Mouse (Mus musculus): Measurements from ENCODE around the gene Plxnc1. TPM values are rescaled to one million over a fixed set of nuclear protein-coding genes. Genes with fewer than 3 reads are reported as not detected.

Gene Plxnc1
- polyA plus RNA-seq, 1 experiment from 2014 or later = 7.1 TPM

DNA sequence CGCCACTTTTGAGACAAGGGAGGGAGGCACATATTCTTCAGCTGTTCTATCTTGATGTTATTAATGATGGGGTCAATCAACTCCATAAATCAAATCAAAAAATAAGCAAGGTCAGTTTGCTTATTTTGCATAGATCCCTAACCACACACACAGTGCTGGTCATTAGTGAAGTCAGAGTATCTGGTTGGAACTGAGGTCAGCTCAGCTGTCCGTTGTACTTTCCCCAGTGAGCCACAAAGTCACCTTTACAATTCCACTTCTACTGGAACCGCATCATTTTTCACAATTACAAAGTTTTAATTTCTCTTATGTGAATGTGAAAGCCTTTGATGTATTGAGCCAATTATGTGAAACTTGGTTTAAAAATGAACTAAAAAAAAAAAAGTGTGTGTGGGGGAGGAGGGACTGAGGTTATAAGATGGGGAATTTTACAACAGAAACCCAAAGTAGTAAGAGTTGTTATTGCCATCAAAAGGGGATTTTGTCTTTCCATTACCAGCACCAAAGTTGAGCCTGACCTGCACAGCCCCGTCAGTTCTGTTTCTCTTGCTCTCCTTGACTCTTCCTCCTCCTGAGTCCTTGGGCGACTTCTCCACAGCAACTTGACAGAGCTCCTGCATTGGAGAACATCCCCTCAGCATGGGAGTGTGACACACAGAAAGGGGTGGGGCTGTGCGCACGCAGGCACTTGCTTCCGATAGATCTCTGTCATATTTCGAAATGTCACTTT is 80.3 kb downstream of the Plxnc1 start:
- Histone ChIP-seq H3K4me2 (no peak overlapping the region), H3K36me3 (ENCODE audit: control insufficient read depth, insufficient read depth, low read length) (no peaks in the 10 kb centered on the region), H3K4me3 (ENCODE audit: low read depth, low read length) (no peak overlapping the region), H3K27me3 (ENCODE audit: control insufficient read depth, insufficient read depth, low read length) (no peaks in the 10 kb centered on the region), H3K9ac (ENCODE audit: low read depth, low read length) (no peak overlapping the region), H3K4me1 (ENCODE audit: control insufficient read depth, insufficient read depth, low read length) (no peaks in the 10 kb centered on the region), H3K9me3 (replicated peaks; ENCODE audit: control insufficient read depth, low read length) (no peaks in the 10 kb centered on the region), H3K27ac (ENCODE audit: low read depth, low read length) (no peak overlapping the region)
- 74% methylated on average over 9 of the region's 9 CpGs for WGBS (ENCODE audit: insufficient replicate concordance)
- no peak for ATAC-seq (replicated peaks; ENCODE audit: insufficient number of reproducible peaks, low FRiP score, low TSS enrichment)

DNA sequence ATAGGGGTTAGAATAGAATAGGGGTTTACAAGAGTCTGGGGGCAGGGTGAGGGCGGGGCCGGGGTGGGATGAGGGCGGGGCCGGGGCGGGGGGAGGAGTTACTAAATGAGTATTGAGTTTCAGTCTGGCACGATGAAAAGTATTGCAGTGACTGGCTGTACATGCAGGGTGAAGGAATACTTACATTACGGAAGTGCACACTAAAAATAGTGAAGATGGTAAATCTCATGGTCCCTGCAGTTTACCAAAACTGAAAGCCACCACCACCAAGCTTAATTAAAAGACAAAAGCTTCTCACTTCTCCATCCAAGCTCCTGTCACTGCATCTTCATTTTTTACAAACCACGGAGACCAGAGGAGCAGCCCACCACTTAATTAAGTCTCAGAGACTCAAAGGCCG is 81.4 kb downstream of the Plxnc1 start:
- ATAC-seq (replicated peaks; ENCODE audit: insufficient number of reproducible peaks, low FRiP score, low TSS enrichment) = no peak
- H3K27me3 ChIP-seq (ENCODE audit: control insufficient read depth, insufficient read depth, low read length) = no peaks in the 10 kb centered on the region
- WGBS (ENCODE audit: insufficient replicate concordance) = 78% methylated on average over 9 of the region's 9 CpGs
- H3K9me3 ChIP-seq (replicated peaks; ENCODE audit: control insufficient read depth, low read length) = no peaks in the 10 kb centered on the region
- H3K9ac ChIP-seq (ENCODE audit: low read depth, low read length) = no peak overlapping the region
- no peak overlapping the region for H3K27ac ChIP-seq (ENCODE audit: low read depth, low read length)
- H3K36me3 ChIP-seq (ENCODE audit: control insufficient read depth, insufficient read depth, low read length) = no peaks in the 10 kb centered on the region
- H3K4me3 ChIP-seq (ENCODE audit: low read depth, low read length) = no peak overlapping the region
- H3K4me1 ChIP-seq (ENCODE audit: control insufficient read depth, insufficient read depth, low read length) = no peaks in the 10 kb centered on the region
- H3K4me2 ChIP-seq = no peak overlapping the region

DNA sequence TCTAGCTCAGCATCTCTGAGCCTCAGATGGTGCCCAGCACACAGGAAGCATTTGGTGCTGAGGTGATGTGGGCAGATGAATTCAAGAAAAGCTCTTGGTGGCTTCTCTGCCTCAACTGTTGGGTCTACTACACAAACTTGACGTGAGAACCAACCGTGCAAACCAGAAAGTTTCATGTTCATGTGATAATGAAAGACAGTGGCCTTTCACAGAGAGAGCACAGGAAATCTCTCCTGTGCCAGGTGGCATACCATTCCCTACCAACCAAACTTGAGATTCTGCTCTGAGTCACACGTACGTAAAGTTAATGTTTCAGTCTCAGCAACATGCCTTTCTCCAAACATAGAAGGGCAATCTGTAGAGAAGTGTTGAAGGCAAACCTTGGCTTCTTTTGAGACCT is 83.8 kb downstream of the Plxnc1 start:
- Histone ChIP-seq H3K4me3 (ENCODE audit: low read depth, low read length) (no peak overlapping the region), H3K27ac (ENCODE audit: low read depth, low read length) (no peak overlapping the region), H3K4me1 (ENCODE audit: control insufficient read depth, insufficient read depth, low read length) (no peaks in the 10 kb centered on the region), H3K4me2 (no peak overlapping the region), H3K36me3 (ENCODE audit: control insufficient read depth, insufficient read depth, low read length) (no peaks in the 10 kb centered on the region), H3K27me3 (ENCODE audit: control insufficient read depth, insufficient read depth, low read length) (no peaks in the 10 kb centered on the region), H3K9me3 (replicated peaks; ENCODE audit: control insufficient read depth, low read length) (no peaks in the 10 kb centered on the region), H3K9ac (ENCODE audit: low read depth, low read length) (no peak overlapping the region)
- no peak for ATAC-seq (replicated peaks; ENCODE audit: insufficient number of reproducible peaks, low FRiP score, low TSS enrichment)
- WGBS (ENCODE audit: insufficient replicate concordance) = 88% methylated on average over 4 of the region's 4 CpGs

- Histone ChIP-seq H3K4me1 (ENCODE audit: control insufficient read depth, insufficient read depth, low read length) (no peaks in the 10 kb centered on the region), H3K27me3 (ENCODE audit: control insufficient read depth, insufficient read depth, low read length) (no peaks in the 10 kb centered on the region), H3K9me3 (replicated peaks; ENCODE audit: control insufficient read depth, low read length) (no peaks in the 10 kb centered on the region), H3K27ac (ENCODE audit: low read depth, low read length) (no peak overlapping the region), H3K4me3 (ENCODE audit: low read depth, low read length) (no peak overlapping the region), H3K4me2 (no peak overlapping the region), H3K9ac (ENCODE audit: low read depth, low read length) (no peak overlapping the region), H3K36me3 (ENCODE audit: control insufficient read depth, insufficient read depth, low read length) (no peaks in the 10 kb centered on the region)
- ATAC-seq (replicated peaks; ENCODE audit: insufficient number of reproducible peaks, low FRiP score, low TSS enrichment) = no peak
- 54% methylated on average over 6 of the region's 6 CpGs for WGBS (ENCODE audit: insufficient replicate concordance)
Measured at GRCm38 (mm10) chr10:94858277-94859033, 86.2 kb downstream of the Plxnc1 start.

DNA sequence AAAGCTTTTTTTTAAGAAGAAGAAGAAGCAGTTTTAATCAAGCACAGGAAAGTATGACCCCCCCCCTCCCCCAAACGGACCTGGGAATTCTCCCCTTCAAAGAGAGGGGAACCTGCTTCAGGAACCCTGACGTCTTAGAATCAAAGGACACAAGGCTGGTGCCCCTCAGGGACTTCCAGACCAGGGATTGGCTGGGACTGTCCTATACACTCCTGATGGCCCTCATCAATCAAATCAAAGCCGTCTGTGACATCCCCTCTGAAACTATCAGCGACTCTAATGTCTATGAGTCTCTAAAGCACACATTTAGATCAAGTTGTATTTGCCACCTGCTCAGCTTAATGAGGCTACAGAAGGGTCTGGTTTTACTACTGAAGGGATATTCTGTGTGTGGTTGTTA is 94.1 kb downstream of the Plxnc1 start:
- Histone ChIP-seq H3K36me3 (ENCODE audit: control insufficient read depth, insufficient read depth, low read length) (no peaks in the 10 kb centered on the region), H3K4me2 (no peak overlapping the region), H3K27ac (ENCODE audit: low read depth, low read length) (no peak overlapping the region), H3K4me1 (ENCODE audit: control insufficient read depth, insufficient read depth, low read length) (no peaks in the 10 kb centered on the region), H3K9ac (ENCODE audit: low read depth, low read length) (no peak overlapping the region), H3K9me3 (replicated peaks; ENCODE audit: control insufficient read depth, low read length) (no peaks in the 10 kb centered on the region), H3K27me3 (ENCODE audit: control insufficient read depth, insufficient read depth, low read length) (no peaks in the 10 kb centered on the region), H3K4me3 (ENCODE audit: low read depth, low read length) (no peak overlapping the region)
- 47% methylated on average over 4 of the region's 4 CpGs for WGBS (ENCODE audit: insufficient replicate concordance)
- ATAC-seq (replicated peaks; ENCODE audit: insufficient number of reproducible peaks, low FRiP score, low TSS enrichment) = no peak

GRCm38 (mm10) chr10:94849930-94850329 is 94.7 kb downstream of the Plxnc1 start:
- Histone ChIP-seq H3K36me3 (ENCODE audit: control insufficient read depth, insufficient read depth, low read length) (no peaks in the 10 kb centered on the region), H3K4me3 (ENCODE audit: low read depth, low read length) (no peak overlapping the region), H3K9ac (ENCODE audit: low read depth, low read length) (no peak overlapping the region), H3K4me2 (no peak overlapping the region), H3K27me3 (ENCODE audit: control insufficient read depth, insufficient read depth, low read length) (no peaks in the 10 kb centered on the region), H3K4me1 (ENCODE audit: control insufficient read depth, insufficient read depth, low read length) (no peaks in the 10 kb centered on the region), H3K9me3 (replicated peaks; ENCODE audit: control insufficient read depth, low read length) (no peaks in the 10 kb centered on the region), H3K27ac (ENCODE audit: low read depth, low read length) (no peak overlapping the region)
- WGBS (ENCODE audit: insufficient replicate concordance) = 83% methylated on average over 9 of the region's 9 CpGs
- no peak for ATAC-seq (replicated peaks; ENCODE audit: insufficient number of reproducible peaks, low FRiP score, low TSS enrichment)

DNA sequence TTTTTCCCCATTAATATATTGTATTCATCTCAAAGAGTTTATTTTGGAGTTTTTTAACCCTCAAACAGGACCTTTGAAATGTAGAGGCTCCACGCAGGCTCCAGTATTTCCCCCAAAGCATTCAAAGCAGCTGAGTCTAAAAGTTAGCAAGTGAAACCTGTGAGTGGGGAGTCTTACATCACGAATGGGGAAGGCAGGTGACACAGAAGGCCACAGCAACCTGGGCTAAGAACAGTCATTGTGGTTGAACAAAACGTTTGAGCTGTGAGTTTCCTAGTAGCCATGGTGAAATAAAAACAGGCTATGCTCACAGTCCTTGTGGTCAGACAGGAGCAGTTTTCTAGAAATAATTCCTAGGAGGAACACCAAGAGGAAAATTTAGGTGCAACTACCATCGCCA is 95.3 kb downstream of the Plxnc1 start:
- no peaks in the 10 kb centered on the region for H3K27me3 ChIP-seq (ENCODE audit: control insufficient read depth, insufficient read depth, low read length)
- no peak overlapping the region for H3K4me3 ChIP-seq (ENCODE audit: low read depth, low read length)
- WGBS (ENCODE audit: insufficient replicate concordance) = 70% methylated on average over 4 of the region's 4 CpGs
- H3K36me3 ChIP-seq (ENCODE audit: control insufficient read depth, insufficient read depth, low read length) = no peaks in the 10 kb centered on the region
- H3K4me2 ChIP-seq = no peak overlapping the region
- H3K9me3 ChIP-seq (replicated peaks; ENCODE audit: control insufficient read depth, low read length) = no peaks in the 10 kb centered on the region
- no peak overlapping the region for H3K27ac ChIP-seq (ENCODE audit: low read depth, low read length)
- no peak for ATAC-seq (replicated peaks; ENCODE audit: insufficient number of reproducible peaks, low FRiP score, low TSS enrichment)
- no peak overlapping the region for H3K9ac ChIP-seq (ENCODE audit: low read depth, low read length)
- no peaks in the 10 kb centered on the region for H3K4me1 ChIP-seq (ENCODE audit: control insufficient read depth, insufficient read depth, low read length)

GRCm38 (mm10) chr10:94848344-94848743 is 96.3 kb downstream of the Plxnc1 start:
- ATAC-seq (replicated peaks; ENCODE audit: insufficient number of reproducible peaks, low FRiP score, low TSS enrichment) = no peak
- WGBS (ENCODE audit: insufficient replicate concordance) = 86% methylated on average over 6 of the region's 6 CpGs
- Histone ChIP-seq H3K9ac (ENCODE audit: low read depth, low read length) (no peak overlapping the region), H3K4me1 (ENCODE audit: control insufficient read depth, insufficient read depth, low read length) (no peaks in the 10 kb centered on the region), H3K4me2 (no peak overlapping the region), H3K36me3 (ENCODE audit: control insufficient read depth, insufficient read depth, low read length) (no peaks in the 10 kb centered on the region), H3K27me3 (ENCODE audit: control insufficient read depth, insufficient read depth, low read length) (no peaks in the 10 kb centered on the region), H3K27ac (ENCODE audit: low read depth, low read length) (no peak overlapping the region), H3K9me3 (replicated peaks; ENCODE audit: control insufficient read depth, low read length) (no peaks in the 10 kb centered on the region), H3K4me3 (ENCODE audit: low read depth, low read length) (no peak overlapping the region)

Measured in heart, embryonic 11.5 days (tissue).